Mouse (Mus musculus): ENCODE measurements around the gene Gm3417.
"Not testable (repeated sequence)": the region's sequence is repeated elsewhere in the genome, so short reads cannot be mapped to it uniquely, and the experiment has no call there.

- TF ChIP-seq EP300, CTCF (IDR thresholded peaks at IDR 0.05; ENCODE audit: low read depth): not testable (repeated sequence)
These were observed 10.1 kb downstream of the Gm3417 start for GRCm38 (mm10) chr17:14968373-14968913.

Measured in heart, postnatal 0 days (tissue).